Mouse (Mus musculus): ENCODE data around the gene Kcnd2. TPM values are rescaled to one million over a fixed set of nuclear protein-coding genes. Genes with fewer than 3 reads are reported as not detected.

The Kcnd2 gene
- total RNA-seq, 2 experiments from 2014 or later: not detected

- DNase-seq: no peak
Observed at GRCm38 (mm10) chr6:21424202-21424785, 209.0 kb downstream of the Kcnd2 start.

- DNase-seq: no peak
Observed at GRCm38 (mm10) chr6:21431120-21431519, 215.8 kb downstream of the Kcnd2 start.

GRCm38 (mm10) chr6:21464719-21465118 is 249.4 kb downstream of the Kcnd2 start:
- no peak for DNase-seq

GRCm38 (mm10) chr6:21471891-21472544 is 256.7 kb downstream of the Kcnd2 start:
- no peak for DNase-seq

- no peak for DNase-seq
Observed at GRCm38 (mm10) chr6:21482714-21483113, 267.4 kb downstream of the Kcnd2 start.

GRCm38 (mm10) chr6:21488536-21488935 is 273.2 kb downstream of the Kcnd2 start:
- no peak for DNase-seq

GRCm38 (mm10) chr6:21502921-21503320 is 287.6 kb downstream of the Kcnd2 start:
- no peak for DNase-seq

- DNase-seq: no peak
Observed at GRCm38 (mm10) chr6:21510621-21511239, 295.4 kb downstream of the Kcnd2 start.

- no peak for DNase-seq
Observed at GRCm38 (mm10) chr6:21520351-21520750, 305.0 kb downstream of the Kcnd2 start.

GRCm38 (mm10) chr6:21527489-21528074 is 312.3 kb downstream of the Kcnd2 start:
- DNase-seq: no peak

GRCm38 (mm10) chr6:21534009-21534408 is 318.7 kb downstream of the Kcnd2 start:
- no peak for DNase-seq

GRCm38 (mm10) chr6:21534820-21535219 is 319.5 kb downstream of the Kcnd2 start:
- no peak for DNase-seq

GRCm38 (mm10) chr6:21551501-21551900 is 336.2 kb downstream of the Kcnd2 start:
- no peak for DNase-seq

GRCm38 (mm10) chr6:21570964-21571363 is 355.7 kb downstream of the Kcnd2 start:
- DNase-seq: no peak

GRCm38 (mm10) chr6:21590156-21590555 is 374.9 kb downstream of the Kcnd2 start:
- DNase-seq: no peak

- no peak for DNase-seq
Observed at GRCm38 (mm10) chr6:21597424-21597823, 382.1 kb downstream of the Kcnd2 start.

- DNase-seq: no peak
Observed at GRCm38 (mm10) chr6:21609381-21610059, 394.2 kb downstream of the Kcnd2 start.

GRCm38 (mm10) chr6:21629989-21630388 is 414.7 kb downstream of the Kcnd2 start:
- DNase-seq: no peak

- no peak for DNase-seq
Observed at GRCm38 (mm10) chr6:21655681-21656080, 440.4 kb downstream of the Kcnd2 start.

GRCm38 (mm10) chr6:21664135-21664534 is 448.8 kb downstream of the Kcnd2 start:
- no peak for DNase-seq

- DNase-seq: no peak
Observed at GRCm38 (mm10) chr6:21664638-21665037, 449.3 kb downstream of the Kcnd2 start.

- no peak for DNase-seq
Observed at GRCm38 (mm10) chr6:21684252-21684651, 468.9 kb downstream of the Kcnd2 start.

GRCm38 (mm10) chr6:21686388-21686787 is 471.1 kb downstream of the Kcnd2 start:
- DNase-seq: no peak

All from gastrocnemius, postnatal 25 days (tissue).